Mouse (Mus musculus) heart, adult 11 months (tissue): ENCODE results near the gene Olfr1512.
A peak's percentile ranks its signal among the peaks of the same experiment; 100 is the strongest.
"Not testable (repeated sequence)": the region's sequence is repeated elsewhere in the genome, so short reads cannot be mapped to it uniquely, and the experiment has no call there.

Experiments used
- DNase-seq: peaks from one replicate; pipeline ENCODE4 v3.0.0; 2022

The Olfr1512 gene

DNA sequence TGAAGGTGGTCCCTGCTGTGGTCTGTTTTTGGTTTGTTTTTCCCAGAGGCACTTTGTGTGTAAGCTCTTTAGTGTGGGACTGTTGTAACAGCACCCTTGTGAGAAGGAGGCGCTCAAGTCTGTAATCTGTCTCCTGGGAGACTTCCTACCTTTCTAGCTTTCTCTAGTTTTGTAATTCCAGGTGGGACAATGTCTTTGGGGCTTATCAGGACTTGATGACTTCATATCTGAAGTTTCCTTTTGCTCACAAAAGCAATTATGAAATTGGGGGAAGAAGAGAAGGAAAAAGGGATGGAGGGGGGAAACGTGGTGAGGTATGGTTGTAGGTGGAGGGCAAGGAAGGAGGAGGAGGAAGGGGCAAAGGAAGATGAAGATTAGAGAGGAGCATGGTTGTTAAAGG is at the start of gene Olfr1512:
Gene Olfr1512, minus strand, starts transcription at position 101 of the 400 bp plus-strand sequence.
- no peak for DNase-seq

DNA sequence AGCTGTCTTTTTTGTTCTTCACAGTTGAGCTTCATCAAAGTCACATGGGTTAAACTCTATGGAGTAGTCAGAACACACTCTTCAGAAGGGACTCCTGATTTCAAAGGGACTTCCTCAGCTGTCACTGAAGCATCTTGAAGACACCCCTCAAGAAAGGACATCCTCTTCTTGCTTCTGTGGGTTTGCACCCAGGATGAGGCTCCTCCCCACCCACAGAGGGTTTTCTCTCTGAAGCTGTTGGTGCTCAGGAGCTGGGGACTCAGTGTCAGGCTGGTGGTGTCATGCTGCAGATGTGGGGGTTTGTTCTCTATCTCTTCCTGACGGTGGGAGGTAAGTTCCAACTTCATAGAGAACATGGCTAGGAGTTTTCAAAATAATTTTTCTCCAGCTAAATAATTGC is 48.7 kb upstream of the Olfr1512 start:
- DNase-seq: no peak

DNA sequence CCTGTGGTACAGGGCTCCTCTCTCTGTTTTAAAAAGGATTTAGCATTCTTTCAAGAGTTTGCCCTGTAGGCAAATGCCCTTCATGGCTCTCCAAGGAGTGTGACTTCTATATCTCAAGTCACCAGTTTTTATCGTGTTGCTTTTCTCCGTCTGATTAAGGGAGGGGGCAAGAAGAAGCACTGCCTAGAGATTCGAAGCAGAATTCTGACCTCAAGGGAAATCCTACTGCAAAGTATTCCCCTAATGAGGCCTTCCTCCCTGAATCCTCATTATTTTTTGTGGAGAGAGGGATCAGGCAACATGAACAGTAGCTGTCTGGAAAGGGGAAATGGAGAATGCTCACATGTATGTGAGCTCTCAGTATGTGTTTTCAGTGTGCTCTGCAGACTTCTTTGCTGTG is 35.3 kb upstream of the Olfr1512 start, which contains the start of gene Olfr1510:
Gene Olfr1510, minus strand, starts transcription at position 101 of the 400 bp plus-strand sequence.
- peak; percentile 59 for DNase-seq

DNA sequence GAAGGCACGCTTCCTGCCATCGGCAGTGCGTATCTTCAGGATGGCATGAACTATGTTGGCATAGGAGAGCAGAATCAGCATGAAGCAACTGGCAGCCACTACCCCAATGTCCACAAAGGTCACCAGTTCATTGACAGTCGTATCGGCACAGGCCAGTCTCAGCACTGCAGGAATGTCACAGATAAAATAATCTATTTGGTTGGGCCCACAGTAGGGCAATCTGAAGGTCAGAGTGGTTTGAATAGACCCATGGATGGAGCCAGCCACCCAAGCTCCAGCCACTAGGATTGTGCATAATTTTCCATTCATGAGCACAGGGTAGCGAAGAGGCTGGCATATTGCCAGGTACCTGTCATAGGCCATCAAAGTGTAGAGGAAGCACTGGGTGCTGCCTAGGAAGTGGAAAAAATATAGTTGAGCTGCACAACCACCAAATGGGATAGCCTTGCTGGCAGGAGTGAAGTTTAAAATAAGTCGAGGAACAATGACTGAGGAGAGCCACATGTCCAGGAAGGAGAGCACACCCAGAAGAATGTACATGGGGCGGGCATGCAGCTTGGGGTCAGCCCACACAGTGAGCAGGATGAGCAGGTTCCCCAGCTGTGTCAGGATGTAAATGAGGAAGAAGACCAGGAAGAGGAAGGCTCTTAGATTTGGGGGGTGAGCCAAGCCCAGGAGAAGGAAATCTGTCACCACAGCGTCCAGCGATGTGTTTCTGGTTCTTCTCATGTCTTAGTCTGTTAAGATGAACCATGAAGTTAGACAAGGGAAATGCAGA is 31.4 kb upstream of the Olfr1512 start:
- not testable (repeated sequence) for DNase-seq

DNA sequence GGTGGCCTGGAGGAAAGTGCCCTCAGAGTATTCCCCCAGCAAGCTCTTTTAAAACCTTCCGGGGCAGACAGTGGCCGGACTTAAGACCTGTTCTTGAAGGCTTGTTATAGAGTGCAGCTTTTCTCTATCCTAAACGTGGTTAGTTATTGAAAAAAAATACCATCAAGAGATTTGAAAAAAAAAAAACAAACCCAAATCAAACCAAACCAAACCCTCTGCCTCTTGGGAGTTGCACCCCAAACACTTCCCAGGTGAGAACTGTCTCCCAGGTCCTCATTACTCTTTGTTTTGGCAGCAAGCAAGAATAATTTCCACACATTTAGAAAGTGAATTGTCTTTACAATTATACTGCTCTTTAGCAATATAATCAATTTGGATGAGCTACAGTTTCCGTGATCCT is 18.3 kb upstream of the Olfr1512 start, which contains the start of gene Olfr1511:
Gene Olfr1511, minus strand, starts transcription at position 101 of the 400 bp plus-strand sequence.
- no peak for DNase-seq

DNA sequence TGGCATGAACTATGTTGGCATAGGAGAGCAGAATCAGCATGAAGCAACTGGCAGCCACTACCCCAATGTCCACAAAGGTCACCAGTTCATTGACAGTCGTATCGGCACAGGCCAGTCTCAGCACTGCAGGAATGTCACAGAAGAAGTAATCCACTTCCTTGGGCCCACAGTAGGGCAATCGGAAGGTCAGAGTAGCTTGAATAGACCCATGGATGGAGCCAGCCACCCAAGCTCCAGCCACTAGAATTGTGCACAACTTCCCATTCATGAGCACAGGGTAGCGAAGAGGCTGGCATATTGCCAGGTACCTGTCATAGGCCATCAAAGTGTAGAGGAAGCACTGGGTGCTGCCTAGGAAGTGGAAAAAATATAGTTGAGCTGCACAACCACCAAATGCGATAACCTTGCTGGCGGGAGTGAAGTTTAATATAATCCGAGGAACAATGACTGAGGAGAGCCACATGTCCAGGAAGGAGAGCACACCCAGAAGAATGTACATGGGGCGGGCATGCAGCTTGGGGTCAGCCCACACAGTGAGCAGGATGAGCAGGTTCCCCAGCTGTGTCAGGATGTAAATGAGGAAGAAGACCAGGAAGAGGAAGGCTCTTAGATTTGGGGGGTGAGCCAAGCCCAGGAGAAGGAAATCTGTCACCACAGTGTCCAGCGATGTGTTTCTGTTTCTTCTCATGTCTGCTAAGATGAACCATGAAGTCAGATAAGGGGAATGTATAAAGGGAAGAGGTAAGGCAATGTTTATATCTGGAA is 11.3 kb upstream of the Olfr1512 start:
- peak; percentile 91 for DNase-seq

DNA sequence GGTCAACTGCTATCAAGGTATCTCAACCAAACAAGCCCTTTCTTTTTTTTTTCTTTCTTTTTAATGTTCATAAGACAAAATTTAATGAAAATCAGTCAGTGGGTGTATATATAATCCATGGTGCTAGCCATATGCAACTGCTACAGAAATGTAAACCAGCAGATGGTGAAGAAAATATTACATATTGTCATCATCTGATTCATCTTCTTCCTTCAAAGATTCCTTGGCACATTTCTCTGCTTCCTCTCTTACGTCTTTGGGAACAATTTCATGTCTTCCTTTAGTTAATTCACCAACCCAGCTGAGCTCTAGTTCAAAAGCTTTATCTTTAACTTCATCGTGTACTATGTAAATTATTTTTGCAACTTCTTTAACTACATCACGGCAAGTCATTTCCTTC is 10.2 kb downstream of the Olfr1512 start:
- DNase-seq: no peak

DNA sequence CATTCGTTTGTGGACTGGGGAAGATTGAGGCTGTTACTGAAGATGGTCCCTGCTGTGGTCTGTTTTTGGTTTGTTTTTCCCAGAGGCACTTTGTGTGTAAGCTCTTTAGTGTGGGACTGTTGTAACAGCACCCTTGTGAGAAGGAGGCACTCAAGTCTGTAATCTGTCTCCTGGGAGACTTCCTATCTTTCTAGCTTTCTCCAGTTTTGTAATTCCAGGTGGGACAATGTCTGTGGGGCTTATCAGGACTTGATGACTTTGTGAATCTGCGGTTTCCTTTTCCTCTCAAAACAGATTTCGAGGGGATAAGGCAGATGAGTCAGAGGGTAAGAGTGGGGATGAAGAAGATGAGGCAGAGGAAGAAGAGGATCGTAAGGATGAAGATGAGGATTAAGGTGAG is 22.7 kb downstream of the Olfr1512 start, which contains the start of gene Olfr1513:
Gene Olfr1513, minus strand, starts transcription at position 101 of the 400 bp plus-strand sequence.
- DNase-seq: no peak

DNA sequence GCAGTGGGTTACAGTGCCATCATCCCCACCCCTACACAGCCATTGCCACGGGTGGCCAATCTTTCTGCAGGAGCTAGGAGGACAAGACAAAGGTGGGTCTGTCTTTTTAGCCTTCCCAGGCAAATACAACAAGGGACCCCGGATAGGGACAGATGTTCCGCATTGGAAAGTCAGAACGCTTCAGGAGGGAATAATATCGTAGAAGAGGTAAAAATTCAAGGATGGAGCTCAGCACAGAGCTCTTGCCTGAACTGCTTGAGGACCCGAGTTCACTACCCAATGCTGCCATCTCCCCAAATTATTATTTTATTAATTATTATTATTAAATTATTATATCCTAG is 39.5 kb downstream of the Olfr1512 start:
- DNase-seq: peak; percentile 77

DNA sequence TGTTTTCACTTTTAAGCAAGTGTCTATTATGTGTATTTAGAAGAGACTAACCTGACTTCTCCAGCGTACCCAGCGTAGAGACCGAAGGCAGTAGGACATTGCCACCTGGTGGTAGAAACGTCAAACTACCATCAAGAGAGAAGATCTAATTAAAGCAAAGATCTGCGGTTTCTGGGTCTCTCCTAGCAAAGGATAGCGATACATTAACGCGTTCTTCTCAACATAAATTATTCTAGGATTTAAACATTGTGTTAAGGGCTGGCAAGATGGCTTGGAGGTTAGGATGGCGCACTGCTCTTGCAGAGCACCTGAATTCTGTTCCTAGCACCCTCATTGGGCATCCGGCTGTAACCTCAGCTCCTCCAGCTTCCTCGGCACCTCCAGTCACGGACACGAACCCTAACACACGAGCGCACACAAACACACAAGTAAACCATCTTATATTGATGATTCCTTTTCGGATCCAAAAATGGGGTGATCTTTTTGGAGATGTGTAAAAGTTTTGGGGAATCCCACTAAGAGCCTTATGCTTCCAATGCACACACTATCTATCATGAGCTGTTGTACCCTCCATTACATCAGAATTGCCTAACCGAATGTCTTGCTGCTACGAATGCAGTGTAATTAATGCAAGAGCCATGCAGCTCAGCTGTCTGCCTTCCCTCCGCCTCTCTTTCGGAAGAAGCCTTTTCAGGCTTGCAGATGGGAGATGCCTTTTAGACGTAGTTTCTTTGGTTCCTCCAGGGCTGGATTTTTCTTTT is 40.0 kb downstream of the Olfr1512 start:
- peak; percentile 83 for DNase-seq

DNA sequence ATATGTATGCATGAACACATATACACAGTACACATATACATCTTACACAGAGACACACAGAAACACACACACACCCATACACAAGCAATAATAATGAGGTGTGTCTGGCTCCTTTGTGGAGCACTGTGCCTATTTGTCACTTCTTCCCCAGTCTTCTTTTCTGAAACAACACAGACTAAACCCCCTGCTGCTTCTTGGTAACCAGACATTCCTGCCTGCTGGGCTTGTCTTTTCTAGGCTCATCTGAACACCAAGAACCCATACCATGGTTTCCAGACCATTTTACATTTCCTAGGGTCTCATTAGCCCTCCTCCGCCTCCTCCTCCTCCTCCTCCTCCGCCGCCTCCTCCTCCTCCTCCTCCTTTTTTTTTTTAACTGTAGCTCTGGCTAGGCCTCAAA is 46.8 kb downstream of the Olfr1512 start:
- no peak for DNase-seq

DNA sequence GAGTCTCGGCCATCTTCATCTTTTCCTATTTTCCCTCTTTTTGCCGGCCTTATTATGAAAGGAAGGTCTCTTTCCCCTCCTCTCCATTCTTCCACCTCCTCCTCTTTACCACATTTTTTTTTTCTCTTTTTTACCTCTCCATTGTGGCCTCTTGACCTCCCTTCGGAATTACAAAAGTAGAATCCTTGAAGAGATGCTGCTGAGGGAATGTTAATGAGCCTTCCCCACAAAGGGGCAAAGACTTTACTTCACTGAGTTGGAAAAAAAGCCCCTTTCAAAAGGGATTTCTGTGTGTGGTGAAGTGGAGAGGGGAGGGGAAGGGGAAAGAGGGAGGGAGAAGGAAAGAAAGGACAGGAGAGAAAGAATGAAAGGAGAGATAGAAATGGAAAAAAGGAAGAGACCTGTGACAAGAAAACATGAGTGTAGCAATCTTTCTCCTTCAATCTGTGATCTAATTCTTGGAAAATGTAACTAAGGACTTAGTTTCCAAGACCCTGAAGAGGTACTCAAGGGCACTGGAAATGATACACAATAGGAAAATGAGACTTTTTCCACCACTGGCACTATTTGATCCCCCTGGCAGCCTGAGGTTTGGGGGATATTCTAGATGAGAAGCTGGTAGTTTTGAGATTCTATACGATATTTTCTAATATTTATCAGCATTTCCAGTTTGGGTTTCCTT is 47.8 kb downstream of the Olfr1512 start:
- DNase-seq: peak; percentile 13

DNA sequence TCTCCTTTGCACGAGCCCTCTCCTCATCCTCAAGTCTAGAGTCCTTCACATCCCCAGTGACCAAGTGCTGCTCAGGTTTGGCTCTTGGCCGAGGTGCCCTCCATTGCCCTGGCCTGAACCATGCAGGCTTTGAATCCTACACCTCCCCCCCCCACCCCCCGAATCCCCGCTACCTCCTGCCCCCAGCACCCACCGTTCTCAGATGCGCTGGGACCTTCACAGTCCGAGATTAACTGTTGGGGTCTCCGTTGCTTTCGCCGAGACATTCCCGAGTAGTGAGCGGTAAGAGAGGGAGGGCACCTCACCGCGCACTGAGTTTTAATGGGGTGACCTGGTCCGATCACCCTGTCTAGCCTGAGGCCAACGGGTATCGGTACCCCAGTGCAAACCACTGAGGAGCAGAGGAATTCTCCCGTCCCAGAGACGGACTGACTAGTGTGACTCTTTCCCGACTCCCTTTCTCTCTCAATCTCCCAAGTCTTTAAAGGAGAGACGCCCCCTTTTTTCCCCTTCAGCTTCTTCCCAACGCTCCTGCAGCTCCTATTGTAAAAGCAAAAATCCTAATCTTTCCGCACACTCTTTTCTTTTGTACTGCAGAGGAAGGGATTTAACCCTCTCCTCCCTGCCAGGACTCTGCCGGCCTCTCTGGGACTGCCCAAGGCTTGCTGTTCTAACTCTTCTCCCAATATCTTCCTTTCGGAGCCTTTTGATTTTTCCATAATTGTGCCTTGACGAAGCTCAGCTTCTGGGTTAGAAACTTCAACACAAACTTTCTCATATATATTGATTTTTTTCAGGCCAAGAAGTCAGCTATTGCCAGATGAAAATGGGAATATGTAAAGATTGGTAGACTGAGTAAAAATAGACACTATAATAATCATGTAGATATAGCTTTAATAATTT is 50.8 kb downstream of the Olfr1512 start, which contains the start of gene Sall2:
Gene Sall2, minus strand, starts transcription at position 853 of the 903 bp plus-strand sequence.
- peak; percentile 77 for DNase-seq

DNA sequence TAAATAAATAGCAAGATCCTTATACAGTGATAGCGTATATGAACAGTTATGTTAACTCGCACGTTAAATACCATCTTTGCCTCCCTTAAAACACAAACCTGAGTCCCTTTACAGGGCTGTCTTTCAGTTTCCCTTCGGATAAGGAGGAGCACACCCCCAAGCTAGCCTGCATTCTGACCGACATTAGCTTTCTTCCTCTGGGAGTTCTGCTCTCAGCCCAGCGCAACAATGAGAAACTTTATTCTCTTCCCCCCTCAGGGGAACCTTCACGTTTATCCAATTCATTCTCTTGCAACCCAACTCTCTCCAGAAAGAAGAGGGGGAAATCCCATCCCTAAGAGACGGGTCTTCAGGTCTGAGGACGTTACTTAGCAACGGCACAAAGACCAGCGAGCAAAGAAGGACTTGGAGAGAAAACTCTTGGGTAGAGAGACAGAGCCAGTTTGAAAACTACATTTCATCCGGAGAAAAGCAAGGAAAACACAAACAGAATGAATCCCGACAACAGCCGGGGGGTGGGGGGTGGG is 51.5 kb downstream of the Olfr1512 start:
- no peak for DNase-seq

DNA sequence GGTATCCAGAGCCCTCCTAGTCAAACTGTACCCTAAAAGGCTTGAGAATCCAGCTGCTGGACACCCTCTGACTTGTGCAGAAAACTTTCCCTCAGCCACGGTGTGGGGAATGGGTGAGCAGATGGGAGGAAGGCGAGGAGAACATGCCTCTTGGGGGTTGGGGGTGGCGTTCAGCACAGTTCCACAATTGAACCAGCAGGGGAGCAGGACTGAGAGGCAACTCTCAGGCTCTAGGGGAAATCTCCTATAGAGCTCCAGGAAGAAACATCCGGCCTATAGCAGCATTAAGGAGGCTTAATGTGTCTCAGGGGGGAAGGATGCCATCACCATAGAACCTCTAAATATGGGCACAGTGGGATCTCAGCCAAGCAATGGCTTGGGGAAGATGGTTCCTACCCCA is 53.1 kb downstream of the Olfr1512 start:
- DNase-seq: peak; percentile 62
